Mouse (Mus musculus) liver (tissue): Measurements from ENCODE around the gene Wfdc5.

Experiments
- DNase-seq: peaks from one replicate; pipeline ENCODE4 v3.0.0-alpha.2; 2020; ENCODE audit warnings: mixed read lengths

The Wfdc5 gene

GRCm38 (mm10) chr2:164126533-164126955 is 56.0 kb downstream of the Wfdc5 start:
- DNase-seq = no peak
